Mouse (Mus musculus) myocyte (in vitro differentiated cells): Measurements from ENCODE around the gene Senp3. TPM values are rescaled to one million over a fixed set of nuclear protein-coding genes. Genes with fewer than 3 reads are reported as not detected.

Source experiments
- H3K27me3 ChIP-seq: one replicate; pipeline ENCODE4 v1.6.1; 2011; ENCODE audit not compliant: control insufficient read depth, insufficient read depth, insufficient read length
- H3K36me3 ChIP-seq: one replicate; pipeline ENCODE4 v1.6.1; 2011; ENCODE audit not compliant: control insufficient read depth, insufficient read depth
- H3K4me2 ChIP-seq: one replicate; pipeline ENCODE4 v1.6.1; 2011; ENCODE audit warnings: low read depth, control low read depth
- H3K4me3 ChIP-seq: one replicate; pipeline ENCODE4 v1.5.1; 2011; ENCODE audit warnings: mild to moderate bottlenecking, control low read depth, moderate library complexity
- H3K79me2 ChIP-seq: one replicate; pipeline ENCODE4 v1.6.1; 2011; ENCODE audit not compliant: control insufficient read depth, insufficient read depth
- H3ac ChIP-seq: one replicate; pipeline ENCODE4 v1.6.1; 2011; ENCODE audit not compliant: control insufficient read depth, insufficient read length
- CEBPB ChIP-seq: IDR thresholded peaks from 2 replicates; pipeline ENCODE4 v1.6.1; 2011; ENCODE audit warnings: mild to moderate bottlenecking, moderate library complexity; ENCODE audit not compliant: poor library complexity, insufficient read depth, severe bottlenecking
- E2F4 ChIP-seq: IDR thresholded peaks from one replicate; pipeline ENCODE4 v1.6.1; 2011; ENCODE audit warnings: mild to moderate bottlenecking, control low read depth, moderate library complexity; ENCODE audit not compliant: insufficient read depth
- MAX ChIP-seq: IDR thresholded peaks from one replicate; pipeline ENCODE4 v1.6.1; 2011; ENCODE audit warnings: low read depth, mild to moderate bottlenecking, control low read depth
- MYOD1 ChIP-seq, 3 experiments: IDR thresholded peaks; one replicate each; pipeline ENCODE4 v1.6.1; 2011; ENCODE audit warnings: control low read depth in 2 of 3, low read depth in 2 of 3, mild to moderate bottlenecking in 2 of 3, moderate library complexity in 1 of 3; ENCODE audit not compliant: insufficient read length in 2 of 3, control insufficient read depth in 1 of 3
- MYOG ChIP-seq, 3 experiments: IDR thresholded peaks; one replicate each; pipeline ENCODE4 v1.6.1; 2011; ENCODE audit warnings: control low read depth in 2 of 3, low read depth in 2 of 3, mild to moderate bottlenecking in 2 of 3; ENCODE audit not compliant: insufficient read length in 2 of 3, control insufficient read depth in 1 of 3, insufficient read depth in 1 of 3
- POLR2A ChIP-seq: IDR thresholded peaks from one replicate; pipeline ENCODE4 v1.6.1; 2011; ENCODE audit warnings: low read depth, mild to moderate bottlenecking, control low read depth, moderate library complexity; ENCODE audit not compliant: insufficient read length
- POLR2AphosphoS2 ChIP-seq: IDR thresholded peaks from one replicate; pipeline ENCODE4 v1.6.1; 2011; ENCODE audit warnings: low read depth, control low read depth; ENCODE audit not compliant: insufficient read length
- REST ChIP-seq: IDR thresholded peaks from one replicate; pipeline ENCODE4 v1.6.1; 2011; ENCODE audit warnings: mild to moderate bottlenecking, control low read depth, moderate library complexity; ENCODE audit not compliant: insufficient read depth, insufficient read length
- SRF ChIP-seq: IDR thresholded peaks from one replicate; pipeline ENCODE4 v1.6.1; 2011; ENCODE audit warnings: low read depth; ENCODE audit not compliant: control insufficient read depth, insufficient read length
- TCF12 ChIP-seq: IDR thresholded peaks from one replicate; pipeline ENCODE4 v1.6.1; 2011; ENCODE audit warnings: mild to moderate bottlenecking, control low read depth; ENCODE audit not compliant: poor library complexity, insufficient read depth, severe bottlenecking
- TCF3 ChIP-seq: IDR thresholded peaks from one replicate; pipeline ENCODE4 v1.6.1; 2011; ENCODE audit warnings: low read depth, control low read depth; ENCODE audit not compliant: insufficient read length
- USF1 ChIP-seq: IDR thresholded peaks from one replicate; pipeline ENCODE4 v1.6.1; 2011; ENCODE audit warnings: low read depth, mild to moderate bottlenecking, control low read depth, moderate library complexity
- polyA plus RNA-seq: library from polyadenylated mRNA; unstranded; fragments of >200 nt; fragmentation: generic; extraction: Trizol; gene quantifications from one replicate; pipeline ENCODE4 v1.2.1, GENCODE M21; 2012; ENCODE audit warnings: missing spikeins

Gene Senp3
- polyA plus RNA-seq, 1 experiment: 70.5 TPM

DNA sequence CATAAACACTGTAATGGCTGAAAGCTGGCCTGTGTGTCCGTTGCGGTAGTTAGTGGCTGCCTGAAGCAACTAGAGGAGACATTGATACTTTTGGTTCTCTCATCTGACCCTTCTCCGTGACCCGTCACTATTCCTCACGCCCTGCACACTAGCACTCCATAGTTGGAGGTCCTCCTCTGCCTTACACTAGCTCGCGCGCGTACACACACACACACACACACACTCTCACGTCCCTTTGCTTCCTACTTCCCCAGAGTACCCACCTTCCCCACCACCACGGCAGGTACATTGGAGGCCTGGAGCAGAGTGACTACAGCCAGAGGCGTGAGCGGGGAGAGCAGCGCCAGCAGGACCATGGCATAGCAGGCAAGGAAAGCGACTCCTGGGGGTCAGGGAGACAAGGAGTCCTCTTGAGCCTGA, 24.4 kb downstream of the Senp3 start:
- Histone ChIP-seq H3K36me3 (no peaks in the 10 kb centered on the region), H3K4me3 (no peak overlapping the region), H3K4me2 (no peak overlapping the region), H3K27me3 (no peaks in the 10 kb centered on the region), H3ac (no peak overlapping the region), H3K79me2 (peaks cover 23% of the 10 kb centered on the region)
- TF ChIP-seq E2F4: no peak
- TF ChIP-seq POLR2A: peak; percentile 2

GRCm38 (mm10) chr11:69656617-69657461, 25.0 kb downstream of the Senp3 start:
- TF ChIP-seq POLR2A (no peak), MYOD1 (IDR thresholded peaks at IDR 0.05; ENCODE audit: control insufficient read depth in 1 of 3, insufficient read length in 2 of 3, low read depth in 2 of 3) (no peak), MYOG (IDR thresholded peaks at IDR 0.05; ENCODE audit: control insufficient read depth in 1 of 3, insufficient read depth in 1 of 3, insufficient read length in 2 of 3, low read depth in 2 of 3) (no peak), MAX (no peak), TCF12 (no peak), REST (no peak), TCF3 (no peak), USF1 (no peak), SRF (no peak), E2F4 (no peak), CEBPB (no peak), POLR2AphosphoS2 (no peak)
- no peak overlapping the region for H3K4me2 ChIP-seq
- H3K36me3 ChIP-seq: peaks cover 6% of the 10 kb centered on the region
- H3K79me2 ChIP-seq: peaks cover 23% of the 10 kb centered on the region
- no peaks in the 10 kb centered on the region for H3K27me3 ChIP-seq
- no peak overlapping the region for H3ac ChIP-seq
- no peak overlapping the region for H3K4me3 ChIP-seq

DNA sequence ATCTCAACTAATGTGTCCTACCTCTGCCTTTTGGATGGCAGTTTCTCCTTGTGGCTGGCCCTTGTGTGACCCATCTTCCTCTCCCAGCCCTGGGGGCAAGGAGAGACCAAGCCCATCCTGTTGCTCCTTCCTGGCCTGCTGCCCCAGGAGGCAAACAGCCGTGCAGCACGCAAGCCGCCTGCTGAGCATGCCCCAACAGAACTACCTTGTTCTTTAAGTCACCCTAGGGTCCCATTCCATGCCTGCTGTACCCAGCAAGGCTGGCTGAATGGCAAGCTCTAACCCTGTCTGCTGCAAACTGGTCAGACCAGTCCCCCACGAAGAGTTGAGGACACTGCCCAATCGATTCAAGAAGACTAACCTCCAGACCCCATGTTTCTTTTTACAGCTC, 25.8 kb downstream of the Senp3 start:
- peaks cover 7% of the 10 kb centered on the region for H3K36me3 ChIP-seq
- no peak overlapping the region for H3K4me3 ChIP-seq
- peaks cover 15% of the 10 kb centered on the region for H3K79me2 ChIP-seq
- H3K4me2 ChIP-seq: no peak overlapping the region
- H3K27me3 ChIP-seq: no peaks in the 10 kb centered on the region
- TF ChIP-seq E2F4 (no peak), MYOD1 (IDR thresholded peaks at IDR 0.05; ENCODE audit: control insufficient read depth in 1 of 3, insufficient read length in 2 of 3, low read depth in 2 of 3) (no peak), POLR2AphosphoS2 (no peak), POLR2A (no peak), CEBPB (no peak), USF1 (no peak), TCF3 (no peak), SRF (no peak), REST (no peak), MAX (no peak), MYOG (IDR thresholded peaks at IDR 0.05; ENCODE audit: control insufficient read depth in 1 of 3, insufficient read depth in 1 of 3, insufficient read length in 2 of 3, low read depth in 2 of 3) (no peak), TCF12 (no peak)
- no peak overlapping the region for H3ac ChIP-seq

GRCm38 (mm10) chr11:69655264-69656064, 26.4 kb downstream of the Senp3 start, which contains the start of gene Sox15:
Sox15 (plus strand) TSS chr11:69655314.
- Histone ChIP-seq H3K27me3 (no peaks in the 10 kb centered on the region), H3K4me2 (no peak within 1 kb of the TSS), H3ac (no peak within 1 kb of the TSS), H3K36me3 (peaks cover 10% of the 10 kb centered on the region), H3K4me3 (no peak within 1 kb of the TSS), H3K79me2 (peaks cover 9% of the 10 kb centered on the region)
- TF ChIP-seq USF1 (no peak), SRF (no peak), E2F4 (no peak), TCF12 (no peak), POLR2A (no peak), MAX (no peak), MYOD1 (IDR thresholded peaks at IDR 0.05; ENCODE audit: control insufficient read depth in 1 of 3, insufficient read length in 2 of 3, low read depth in 2 of 3) (no peak), POLR2AphosphoS2 (no peak), MYOG (IDR thresholded peaks at IDR 0.05; ENCODE audit: control insufficient read depth in 1 of 3, insufficient read depth in 1 of 3, insufficient read length in 2 of 3, low read depth in 2 of 3) (no peak), CEBPB (no peak), REST (no peak), TCF3 (no peak)
